Mouse (Mus musculus): Measurements from ENCODE around the gene Zfp367. TPM values are rescaled to one million over a fixed set of nuclear protein-coding genes. Genes with fewer than 3 reads are reported as not detected.

Zfp367 gene
- polyA plus RNA-seq, 2 experiments from 2014 or later = 7.8 to 8.7 TPM

DNA sequence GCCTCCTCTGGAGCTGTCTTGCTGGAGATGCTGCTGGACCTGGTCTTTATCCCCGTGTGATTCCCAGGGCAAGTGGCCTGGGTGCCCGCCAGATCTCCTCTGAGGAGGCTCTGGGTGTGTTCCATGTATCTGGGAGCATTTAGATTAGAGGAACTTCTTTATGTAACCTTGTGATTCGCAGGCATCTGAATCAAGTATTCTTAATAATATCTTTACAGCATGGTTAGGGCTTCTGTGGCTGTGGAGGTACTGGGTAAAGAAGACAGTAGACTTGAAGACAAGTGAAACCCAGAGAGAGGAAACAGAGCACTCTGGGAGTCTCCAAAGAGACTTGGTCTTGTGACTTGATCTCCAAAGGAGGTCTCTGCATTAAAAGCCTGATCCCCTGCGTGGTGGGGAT, 63.9 kb downstream of the Zfp367 start, which contains the start of gene Hsd17b3:
Gene Hsd17b3 (minus strand): TSS at position 101 of the 400 bp plus-strand sequence.
- ATAC-seq = no peak

DNA sequence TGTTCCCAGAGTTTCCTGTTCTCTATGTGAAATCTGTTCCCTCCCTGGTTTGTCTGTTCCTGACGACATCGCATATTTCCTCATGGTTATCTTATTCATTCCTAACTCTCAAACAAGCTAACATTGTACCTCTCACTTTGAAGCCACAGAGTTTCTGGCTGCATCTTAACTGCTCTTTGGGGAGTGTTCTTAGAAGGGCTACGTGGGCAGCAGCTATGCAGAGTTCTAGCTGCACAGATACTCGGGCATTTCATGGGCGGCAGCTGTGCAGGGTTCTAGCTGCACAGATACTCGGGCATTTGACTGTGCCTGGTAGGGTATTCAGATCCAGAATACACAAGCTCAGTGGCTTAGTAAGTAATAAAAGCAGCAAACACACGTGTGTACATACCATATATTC, 64.9 kb downstream of the Zfp367 start:
- no peak for ATAC-seq

DNA sequence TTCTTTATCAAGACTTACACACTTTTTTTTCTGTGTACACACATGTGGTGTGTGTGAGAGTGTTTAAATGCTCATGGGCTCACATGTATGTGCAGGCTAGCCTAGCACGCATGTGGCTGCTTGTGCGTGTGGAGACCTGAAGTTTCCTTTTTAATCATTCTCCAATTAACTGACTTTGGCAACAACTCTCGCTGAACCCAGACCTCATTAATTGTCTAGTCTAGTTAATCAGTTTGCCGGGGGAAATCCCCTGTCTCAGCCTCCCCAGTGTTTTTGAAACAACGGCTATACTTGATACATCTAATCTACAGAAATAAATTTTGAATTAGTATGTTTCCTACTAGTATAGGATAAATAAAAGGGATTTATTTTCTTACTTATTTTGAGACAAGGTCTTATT, 67.0 kb downstream of the Zfp367 start:
- ATAC-seq = peak; percentile 29

DNA sequence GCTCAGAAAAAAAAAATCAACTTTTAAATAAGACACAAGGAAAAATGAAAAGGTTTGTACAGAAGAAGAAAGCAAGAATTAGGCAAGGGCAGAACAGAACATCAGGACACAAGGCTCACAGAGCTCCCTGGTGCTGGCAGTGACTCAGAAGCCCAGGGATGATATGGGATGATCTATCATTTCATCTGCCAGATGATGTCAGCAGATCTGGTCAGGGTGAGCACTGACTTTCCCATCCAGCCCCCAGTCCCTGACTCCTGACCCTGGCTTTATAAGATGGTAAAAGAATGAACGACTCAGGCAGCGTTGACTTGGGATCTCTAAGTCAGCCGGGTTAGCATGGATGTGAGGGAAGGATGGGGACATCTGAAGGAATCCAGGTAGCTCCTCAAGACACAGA, 69.7 kb downstream of the Zfp367 start:
- no peak for ATAC-seq

Other genes with a start within 250 kb of the Zfp367 start
- gene Hsd17b3, start 64.0 kb downstream of the Zfp367 start, polyA plus RNA-seq (2017; shearing (Covaris generic)) = not detected
- 10 to 100 TPM; 48.4 to 49.7 TPM for gene Slc35d2, start 23.8 kb downstream of the Zfp367 start, polyA plus RNA-seq (2017; shearing (Covaris generic))
- 1 to 10 TPM; 2.8 to 4.0 TPM for gene Habp4, start 8.6 kb upstream of the Zfp367 start, polyA plus RNA-seq (2017; shearing (Covaris generic))
- gene Cdc14b, start 122.1 kb upstream of the Zfp367 start, polyA plus RNA-seq (2017; shearing (Covaris generic)) = 10 to 100 TPM; 10.7 to 11.6 TPM
- 10 to 100 TPM in 1 of 2 experiments, 1 to 10 TPM in 1; 9.9 to 13.1 TPM for gene Aaed1, start 159.5 kb upstream of the Zfp367 start, polyA plus RNA-seq (2017; shearing (Covaris generic))
- gene Ctsl, start 217.7 kb upstream of the Zfp367 start, polyA plus RNA-seq (2017; shearing (Covaris generic)) = 1 to 10 TPM; 5.3 to 7.2 TPM

Measured in CD4-positive, CD25-positive, alpha-beta regulatory T cell, adult 4 months (primary cell).